Mouse (Mus musculus): Measurements from ENCODE around the gene Eif4enif1.
"Not testable (repeated sequence)": the region's sequence is repeated elsewhere in the genome, so short reads cannot be mapped to it uniquely, and the experiment has no call there.

Eif4enif1 gene

GRCm38 (mm10) chr11:3181250-3181649 is 20.9 kb upstream of the Eif4enif1 start:
- DNase-seq (ENCODE audit: extremely low spot score): peak; percentile 33

DNA sequence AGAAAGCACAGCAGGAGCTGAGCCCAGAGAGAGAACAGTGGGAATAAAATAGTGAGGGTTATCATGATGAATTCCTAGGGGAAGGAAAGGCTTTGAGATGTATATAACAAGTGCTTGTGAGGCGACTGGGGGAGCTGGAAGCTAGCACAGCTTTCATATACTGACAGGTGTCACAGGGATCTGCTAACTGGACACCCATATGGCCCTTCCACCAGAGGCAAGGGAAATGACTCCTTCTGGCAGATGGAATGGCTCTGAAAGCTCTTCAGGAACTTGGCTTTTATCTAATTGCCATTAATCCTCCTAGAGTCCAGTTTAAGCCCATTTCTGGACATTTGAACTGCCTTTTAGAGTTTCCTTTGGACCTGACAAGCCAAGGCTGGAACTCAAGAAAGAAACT is 20.2 kb upstream of the Eif4enif1 start:
- not testable (repeated sequence) for DNase-seq (ENCODE audit: extremely low spot score)

DNA sequence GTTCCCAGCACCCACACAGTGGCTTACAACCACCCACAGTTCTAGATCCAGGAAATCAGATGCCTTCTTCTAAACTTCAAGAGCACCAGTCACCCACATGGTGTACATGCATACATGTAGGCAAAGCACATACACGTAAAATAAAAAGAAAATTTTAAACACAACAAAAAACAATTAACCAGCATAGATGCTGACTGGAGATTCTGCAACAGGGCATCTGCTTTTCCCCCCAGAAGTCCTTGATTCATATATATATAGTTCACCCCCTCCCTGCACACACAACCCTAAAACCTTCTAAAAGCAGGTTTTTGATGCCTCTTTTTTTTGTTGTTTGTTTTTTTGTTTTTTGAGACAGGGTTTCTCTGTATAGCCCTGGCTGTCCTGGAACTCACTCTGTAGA is 19.5 kb upstream of the Eif4enif1 start:
- not testable (repeated sequence) for DNase-seq (ENCODE audit: extremely low spot score)

- no peak for DNase-seq (ENCODE audit: extremely low spot score)
These were observed 8.8 kb upstream of the Eif4enif1 start, which contains the start of gene Sfi1 for GRCm38 (mm10) chr11:3193363-3193762. Gene Sfi1, minus strand, starts transcription at chr11:3193463.

DNA sequence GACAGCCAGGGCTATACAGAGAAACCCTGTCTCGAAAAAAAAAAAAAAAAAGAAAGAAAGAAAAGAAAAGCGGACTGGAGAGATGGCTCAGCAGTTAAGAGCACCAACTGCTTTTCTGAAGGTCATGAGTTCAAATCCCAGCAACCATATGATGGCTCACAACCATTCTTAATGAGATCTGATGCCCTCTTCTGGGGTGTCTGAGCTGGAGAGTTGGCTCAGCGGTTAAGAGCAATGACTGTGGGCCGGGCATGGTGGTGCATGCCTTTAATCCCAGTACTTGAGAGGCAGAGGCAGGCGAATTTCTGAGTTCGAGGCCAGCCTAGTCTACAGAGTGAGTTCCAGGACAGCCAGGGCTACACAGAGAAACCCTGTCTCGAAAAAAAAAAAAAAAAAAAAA is 1.6 kb upstream of the Eif4enif1 start:
- DNase-seq (ENCODE audit: extremely low spot score): not testable (repeated sequence)

DNA sequence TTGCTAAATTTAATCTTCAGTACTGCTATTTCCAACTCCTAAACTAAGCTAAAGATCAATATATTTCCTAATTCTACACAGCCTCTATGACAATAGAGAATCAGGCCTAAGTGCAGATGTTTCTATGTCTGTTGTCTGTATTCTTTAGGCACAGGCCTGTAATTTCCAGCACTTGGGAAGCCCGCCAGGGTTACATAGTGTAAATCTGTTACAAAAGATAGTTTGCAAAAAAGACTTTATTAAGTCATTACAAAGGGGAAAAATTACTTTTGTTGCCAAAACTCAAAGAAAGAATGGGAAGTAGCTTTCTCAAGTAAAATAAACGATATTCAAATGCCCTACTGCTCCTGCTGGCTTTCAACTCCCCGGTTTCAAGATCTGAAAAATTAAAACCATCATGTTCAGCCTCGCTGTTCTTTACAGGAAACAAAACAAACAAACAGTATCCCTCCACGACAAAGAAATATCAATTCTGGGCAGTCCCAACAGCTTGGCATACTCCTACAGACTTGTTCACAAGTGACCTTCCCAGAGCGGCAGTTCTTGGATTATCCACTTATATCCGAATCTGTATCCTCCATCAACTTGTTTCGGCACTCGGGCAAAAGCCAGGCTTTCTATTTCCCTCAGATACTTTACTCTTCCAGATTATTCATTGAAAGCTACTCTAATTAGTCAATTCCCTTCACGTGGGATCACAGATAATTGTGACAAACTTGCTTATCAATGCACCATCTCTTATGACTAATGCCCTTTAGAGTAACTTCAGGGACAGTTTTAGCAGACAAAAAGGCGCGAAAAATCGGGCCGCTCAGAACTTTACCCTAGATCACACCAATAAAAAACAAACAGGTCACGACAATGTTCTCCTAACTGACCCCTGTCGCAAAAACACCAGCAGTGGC is 614 bp upstream of the Eif4enif1 start:
- no peak for DNase-seq (ENCODE audit: extremely low spot score)

DNA sequence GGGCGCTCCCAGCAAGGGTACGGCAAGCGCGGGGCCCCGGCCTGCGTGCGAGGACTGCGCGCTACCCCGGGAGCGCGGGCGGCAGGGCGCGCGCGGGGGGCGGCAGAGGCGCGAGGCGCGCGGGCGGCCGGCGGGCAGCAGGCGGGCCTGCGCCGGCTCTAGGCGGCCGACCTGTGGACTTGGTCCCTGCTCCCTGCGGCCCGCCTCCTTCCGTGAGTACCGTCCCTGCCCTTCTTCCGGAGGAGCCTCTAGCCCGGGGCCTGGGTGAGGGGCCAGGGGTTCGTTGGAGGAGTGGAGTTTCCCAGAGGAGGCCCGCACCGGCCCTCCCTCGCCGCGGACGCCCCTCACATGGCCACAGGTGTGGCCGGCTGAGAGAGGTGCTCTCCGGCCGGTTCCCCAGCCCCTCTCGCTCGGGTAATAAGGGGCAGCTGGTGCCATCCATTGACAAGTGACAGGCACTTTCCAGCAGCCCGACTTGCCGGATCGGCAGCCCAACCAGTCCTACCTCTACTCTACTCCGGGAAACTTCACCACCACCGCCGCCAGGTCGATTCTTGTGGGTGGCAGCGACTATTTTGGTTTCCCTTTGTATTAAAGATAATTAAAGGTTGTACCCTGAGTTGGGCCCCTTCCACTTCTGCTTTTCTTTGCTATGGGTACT is 719 bp downstream of the Eif4enif1 start:
- peak; percentile 71 for DNase-seq (ENCODE audit: extremely low spot score)

GRCm38 (mm10) chr11:3203771-3204170 is 1.6 kb downstream of the Eif4enif1 start:
- no peak for DNase-seq (ENCODE audit: extremely low spot score)

DNA sequence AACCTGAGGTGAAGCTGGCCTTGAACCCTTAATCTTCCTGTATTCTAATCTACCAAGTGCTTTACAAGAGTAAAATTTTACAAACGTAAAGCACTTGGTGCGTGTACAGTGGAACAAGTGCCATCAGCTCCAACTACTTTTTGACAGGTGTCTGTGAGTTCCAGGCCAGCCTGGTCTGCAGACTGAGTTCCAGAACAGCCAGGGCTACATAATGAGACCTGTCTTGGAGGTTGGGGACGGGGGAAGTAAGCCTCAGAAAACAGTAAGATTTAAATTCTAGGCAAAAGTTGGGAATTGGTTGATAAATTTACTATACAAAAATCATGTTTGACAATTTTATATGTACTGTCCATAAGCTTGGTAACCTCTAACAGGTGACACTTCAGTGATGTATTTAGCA is 3.0 kb downstream of the Eif4enif1 start:
- DNase-seq (ENCODE audit: extremely low spot score): no peak

DNA sequence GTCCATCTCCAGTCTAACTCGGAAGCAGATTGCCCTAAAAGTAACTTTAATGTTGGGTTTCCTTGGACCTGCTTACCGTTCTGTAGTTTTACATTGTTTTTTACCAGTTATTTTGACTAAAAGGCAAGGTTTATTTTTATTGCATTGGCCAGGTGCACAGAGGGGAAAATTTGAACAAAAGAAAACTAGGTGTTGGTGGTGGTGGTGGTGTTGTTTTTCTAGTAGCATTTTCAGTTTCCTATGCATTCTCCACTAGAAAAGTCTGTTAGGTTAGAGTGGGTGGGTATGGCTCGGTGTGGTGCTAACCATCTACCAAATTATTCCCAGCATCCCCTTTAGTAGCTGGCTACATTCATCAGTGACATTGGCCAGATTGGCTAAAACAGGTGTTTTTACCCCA is 4.6 kb downstream of the Eif4enif1 start:
- DNase-seq (ENCODE audit: extremely low spot score): no peak

- DNase-seq (ENCODE audit: extremely low spot score): no peak
These were observed 10.3 kb downstream of the Eif4enif1 start for GRCm38 (mm10) chr11:3212526-3212925.

- DNase-seq (ENCODE audit: extremely low spot score): no peak
These were observed 20.9 kb downstream of the Eif4enif1 start for GRCm38 (mm10) chr11:3223105-3223504.

DNA sequence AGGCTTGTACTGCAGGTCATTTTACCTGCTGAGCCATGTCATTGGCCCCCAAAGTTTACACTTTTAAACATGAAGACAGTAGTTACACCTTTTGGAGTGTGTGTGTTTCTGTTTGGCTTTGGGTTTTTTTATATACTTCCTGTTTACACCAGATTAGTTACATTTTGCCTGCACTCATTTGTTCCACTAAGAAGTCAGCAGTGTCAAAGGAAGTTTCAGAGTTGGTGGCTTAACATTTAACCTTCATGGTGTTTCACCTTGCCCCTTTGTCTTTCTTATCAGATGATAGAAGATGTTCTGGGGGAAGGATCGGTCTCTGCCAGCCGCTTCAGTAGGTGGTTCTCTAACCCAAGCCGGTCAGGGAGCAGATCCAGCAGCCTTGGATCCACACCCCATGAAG is 24.9 kb downstream of the Eif4enif1 start:
- DNase-seq (ENCODE audit: extremely low spot score): no peak

GRCm38 (mm10) chr11:3232248-3232647 is 30.1 kb downstream of the Eif4enif1 start:
- DNase-seq (ENCODE audit: extremely low spot score): no peak

DNA sequence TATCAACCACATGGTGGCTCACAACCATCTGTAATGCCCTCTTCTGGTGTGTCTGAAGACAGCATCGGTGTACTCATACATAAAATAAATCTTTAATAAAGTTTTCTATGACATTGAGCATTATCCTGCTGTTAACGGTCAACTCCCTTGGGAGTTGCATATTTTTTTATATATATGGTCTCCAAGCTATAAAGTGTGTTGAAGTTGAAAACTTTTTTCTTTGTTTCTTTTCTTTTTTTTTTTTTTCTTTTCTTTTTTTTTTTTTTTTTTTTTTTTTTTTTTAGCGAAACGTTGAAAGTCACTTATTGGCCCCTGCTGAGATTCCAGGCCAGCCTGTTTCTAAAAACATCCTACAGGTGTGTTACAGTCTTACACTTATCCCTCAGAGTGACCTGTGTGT is 31.5 kb downstream of the Eif4enif1 start:
- no peak for DNase-seq (ENCODE audit: extremely low spot score)

GRCm38 (mm10) chr11:3235277-3235676 is 33.1 kb downstream of the Eif4enif1 start:
- DNase-seq (ENCODE audit: extremely low spot score): no peak

- DNase-seq (ENCODE audit: extremely low spot score): no peak
These were observed 40.2 kb downstream of the Eif4enif1 start for GRCm38 (mm10) chr11:3242395-3242794.

DNA sequence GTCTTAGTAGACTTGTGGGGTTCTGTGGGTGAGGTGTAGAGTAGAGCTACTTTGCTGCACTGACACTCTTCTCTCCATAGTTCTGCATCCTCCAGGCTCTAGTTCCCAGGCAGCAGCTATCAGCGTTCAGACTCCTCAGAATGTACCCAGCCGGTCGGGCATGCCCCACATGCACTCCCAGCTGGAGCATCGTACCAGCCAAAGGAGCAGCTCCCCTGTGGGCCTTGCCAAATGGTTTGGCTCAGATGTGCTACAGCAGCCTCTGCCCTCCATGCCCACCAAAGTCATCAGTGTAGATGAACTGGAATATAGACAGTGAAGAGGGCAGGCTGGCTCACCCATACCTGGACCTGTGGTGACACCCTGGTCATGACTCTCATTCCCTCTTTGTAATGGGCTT is 41.6 kb downstream of the Eif4enif1 start:
- no peak for DNase-seq (ENCODE audit: extremely low spot score)

GRCm38 (mm10) chr11:3247387-3247786 is 45.2 kb downstream of the Eif4enif1 start:
- no peak for DNase-seq (ENCODE audit: extremely low spot score)

GRCm38 (mm10) chr11:3259537-3259936 is 57.3 kb downstream of the Eif4enif1 start:
- no peak for DNase-seq (ENCODE audit: extremely low spot score)

DNA sequence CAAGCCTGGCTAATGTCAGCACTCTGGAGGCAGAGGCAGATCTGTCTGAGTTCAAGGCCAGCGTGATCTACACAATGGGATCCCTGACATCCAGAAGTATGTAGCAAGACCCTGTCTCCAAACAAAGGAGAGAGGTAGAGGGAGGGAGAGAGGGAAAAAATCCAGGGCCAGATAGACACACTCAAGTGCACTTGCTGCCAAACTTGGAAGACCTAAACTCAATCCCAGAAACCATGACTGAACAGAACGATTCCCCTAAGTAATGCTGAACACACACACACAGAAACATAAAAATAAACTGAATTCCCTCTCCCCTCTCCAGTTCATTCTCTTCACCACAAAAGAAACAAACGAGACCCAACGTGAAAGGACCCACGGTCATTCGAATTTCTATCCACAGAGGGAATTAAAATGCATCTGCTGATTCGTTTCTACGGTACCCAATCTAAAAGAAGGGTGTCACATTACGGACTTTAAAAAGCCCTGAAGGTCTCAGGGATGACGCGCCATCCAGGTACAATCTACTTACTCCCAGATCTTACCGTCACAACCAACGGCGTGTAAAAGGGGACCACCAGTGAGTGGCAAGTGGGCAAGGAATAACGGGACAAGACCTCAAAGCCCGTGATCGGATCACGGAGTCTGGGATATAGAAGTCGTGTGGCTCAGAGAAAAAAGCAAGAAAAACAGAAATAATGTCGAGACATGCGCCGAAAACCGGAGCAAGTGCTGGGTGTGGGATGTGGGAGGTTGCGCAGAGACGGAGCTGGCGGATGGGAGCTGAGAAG is 63.3 kb downstream of the Eif4enif1 start:
- DNase-seq (ENCODE audit: extremely low spot score): peak; percentile 55

DNA sequence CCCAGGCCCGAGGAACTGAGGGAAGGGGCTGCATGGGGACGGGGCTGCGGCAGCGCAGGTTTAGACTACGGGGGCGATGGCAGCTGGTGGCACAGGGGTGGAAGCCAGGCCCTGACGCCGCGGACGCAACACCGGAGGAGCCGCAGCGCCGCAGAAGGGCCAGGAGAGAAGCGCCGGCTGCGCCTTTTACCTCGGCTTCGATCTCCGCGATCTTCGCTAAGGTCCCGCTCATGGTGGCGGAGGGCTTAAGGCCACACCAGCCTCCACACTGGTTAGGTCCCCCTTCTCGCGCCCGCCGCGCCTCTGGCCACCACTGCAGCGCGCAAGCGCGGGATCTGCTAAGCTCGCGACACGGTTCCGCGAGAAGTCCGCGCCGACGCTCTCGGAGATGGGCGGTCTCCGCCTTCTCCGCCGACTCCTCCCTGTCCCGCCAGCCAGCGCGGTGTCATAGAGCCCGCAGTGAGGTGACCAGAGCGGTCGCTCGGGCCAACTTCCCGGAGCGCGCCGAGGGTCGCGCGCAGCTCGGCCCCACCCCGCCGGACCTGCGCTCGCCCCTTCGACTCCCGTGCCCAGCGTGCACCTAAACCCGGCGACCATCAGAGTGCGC is 64.0 kb downstream of the Eif4enif1 start, which contains the start of gene Drg1:
TSS of gene Drg1 (minus strand) at position 337 of the 607 bp plus-strand sequence.
- peak; percentile 95 for DNase-seq (ENCODE audit: extremely low spot score)

Data from embryo, embryonic 9.5 days (tissue).